Mouse (Mus musculus) spleen, adult 2 months (tissue): ENCODE data around the gene Pafah1b2. TPM values are rescaled to one million over a fixed set of nuclear protein-coding genes. Genes with fewer than 3 reads are reported as not detected.

ENCODE experiments used
- DNase-seq, 2 experiments: peaks; one replicate each; pipeline versions ENCODE4 v3.0.0 to v3.0.0-alpha.2; 2012 to 2021; ENCODE audit warnings: low spot score in 2 of 2, low read depth in 1 of 2
- H3K27ac ChIP-seq: fragments of 200-500 bp; 2 replicates; pipeline ENCODE4 v1.5.1; 2012; ENCODE audit warnings: low read length, inconsistent platforms; ENCODE audit not compliant: insufficient read depth
- H3K27me3 ChIP-seq: fragments of 200-500 bp; 2 replicates; pipeline ENCODE4 v1.6.1; 2012; ENCODE audit warnings: mild to moderate bottlenecking, moderate library complexity, low read length, inconsistent platforms; ENCODE audit not compliant: control insufficient read depth, insufficient read depth
- H3K36me3 ChIP-seq: fragments of 200-500 bp; 2 replicates; pipeline ENCODE4 v1.6.1; 2012; ENCODE audit warnings: mild to moderate bottlenecking, low read length, inconsistent platforms; ENCODE audit not compliant: control insufficient read depth, insufficient read depth
- H3K4me1 ChIP-seq: fragments of 200-500 bp; 2 replicates; pipeline ENCODE4 v1.6.1; 2011; ENCODE audit warnings: inconsistent platforms; ENCODE audit not compliant: control insufficient read depth, insufficient read depth, insufficient read length
- H3K4me3 ChIP-seq: fragments of 200-500 bp; 2 replicates; pipeline ENCODE4 v1.5.1; 2011; ENCODE audit warnings: mild to moderate bottlenecking, inconsistent platforms; ENCODE audit not compliant: insufficient read depth, insufficient read length; ENCODE audit errors: extremely low read depth
- CTCF ChIP-seq: fragments of 200-500 bp; IDR thresholded peaks from 2 replicates; pipeline ENCODE4 v1.5.1; 2011; ENCODE audit warnings: mild to moderate bottlenecking, inconsistent platforms; ENCODE audit not compliant: insufficient read depth, insufficient read length, insufficient replicate concordance; ENCODE audit errors: extremely low read depth
- POLR2A ChIP-seq: fragments of 200-500 bp; IDR thresholded peaks from 2 replicates; pipeline ENCODE4 v1.6.1; 2011; ENCODE audit warnings: low read depth, low read length, inconsistent platforms
- WGBS: fragments of 180-500 bp; shearing (Covaris S2); methylation state at CpG from one replicate; pipeline ENCODE4 v1.1.7; 2018; 5-methylcytosine and 5-hydroxymethylcytosine counted together
- polyA plus RNA-seq: library from polyadenylated mRNA; depleted of rRNA; stranded (reverse); fragments of >200 nt; gene quantifications from 2 replicates; pipeline ENCODE4 v1.2.3, GENCODE M21; 2012

The Pafah1b2 gene
- polyA plus RNA-seq, 1 experiment = 12.1 TPM

GRCm38 (mm10) chr9:45983676-45984408 lies 28.6 kb downstream of the Pafah1b2 start:
- no peaks in the 10 kb centered on the region for H3K36me3 ChIP-seq
- TF ChIP-seq POLR2A (no peak), CTCF (no peak)
- DNase-seq = no peak
- H3K4me3 ChIP-seq = peak overlapping the region; percentile 86
- H3K27me3 ChIP-seq = no peaks in the 10 kb centered on the region
- no peak overlapping the region for H3K27ac ChIP-seq
- peaks cover 9% of the 10 kb centered on the region; the same call in 1 of the 2 replicates for H3K4me1 ChIP-seq
- 3% methylated on average over 23 of the region's 23 CpGs for WGBS

DNA sequence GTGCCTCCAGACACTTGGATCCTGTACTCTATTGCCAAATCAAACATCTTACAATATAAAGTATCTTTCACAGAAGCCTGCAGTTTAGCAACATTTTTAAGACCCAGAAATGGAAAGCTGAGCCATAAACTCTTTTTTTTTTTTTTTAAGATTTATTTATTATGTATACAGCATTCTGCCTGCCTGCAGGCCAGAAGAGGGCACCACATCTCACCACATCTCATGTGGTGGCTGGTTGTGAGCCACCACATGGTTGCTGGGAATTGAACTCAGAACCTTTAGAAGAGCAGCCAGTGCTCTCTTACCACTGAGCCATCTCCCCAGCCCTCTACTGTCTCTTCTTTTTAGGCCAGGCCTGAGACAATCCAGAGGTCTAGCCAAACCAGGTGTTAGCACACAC lies 31.2 kb downstream of the Pafah1b2 start:
- H3K36me3 ChIP-seq = no peaks in the 10 kb centered on the region
- H3K27me3 ChIP-seq = no peaks in the 10 kb centered on the region
- no peak overlapping the region for H3K4me3 ChIP-seq
- no peak overlapping the region for H3K27ac ChIP-seq
- peaks cover 9% of the 10 kb centered on the region; the same call in 1 of the 2 replicates for H3K4me1 ChIP-seq
- no peak for TF ChIP-seq CTCF
- TF ChIP-seq POLR2A = no peak
- DNase-seq = no peak

- Histone ChIP-seq H3K4me1 (peaks cover 9% of the 10 kb centered on the region; the same call in 1 of the 2 replicates), H3K27me3 (no peaks in the 10 kb centered on the region)
- WGBS = 91% methylated on average over 1 of the region's 1 CpGs
Observed at GRCm38 (mm10) chr9:45980611-45981010, 31.9 kb downstream of the Pafah1b2 start.

DNA sequence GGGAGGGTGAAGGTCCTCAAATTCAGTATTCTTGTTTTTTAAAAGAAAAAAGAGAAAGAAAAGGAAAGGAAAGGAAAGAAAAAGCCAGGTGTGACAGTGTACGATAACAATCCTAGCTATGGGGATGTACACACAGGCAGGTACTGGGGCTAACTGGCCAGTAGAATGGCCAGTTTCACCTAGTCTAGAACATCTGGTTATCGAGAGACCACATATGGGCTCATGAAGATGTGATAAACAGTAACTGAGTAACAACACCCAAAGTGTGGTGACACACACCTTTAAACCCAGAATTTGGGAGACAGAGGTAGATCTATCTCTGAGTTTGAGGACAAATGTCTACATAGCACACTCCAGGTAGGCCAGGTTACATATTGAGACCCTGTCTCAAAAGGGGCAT lies 32.7 kb downstream of the Pafah1b2 start:
- 91% methylated on average over 2 of the region's 2 CpGs for WGBS
- H3K27ac ChIP-seq = no peak overlapping the region
- peaks cover 6% of the 10 kb centered on the region for H3K36me3 ChIP-seq
- peaks cover 8% of the 10 kb centered on the region; the same call in 1 of the 2 replicates for H3K4me1 ChIP-seq
- no peak for TF ChIP-seq POLR2A
- TF ChIP-seq CTCF = no peak
- DNase-seq = no peak
- no peaks in the 10 kb centered on the region for H3K27me3 ChIP-seq
- no peak overlapping the region for H3K4me3 ChIP-seq

More at GRCm38 (mm10) chr9:45980611-45981010, 31.9 kb downstream of the Pafah1b2 start:
- Histone ChIP-seq H3K36me3 (peaks cover 3% of the 10 kb centered on the region), H3K27ac (no peak overlapping the region), H3K4me3 (no peak overlapping the region)
- DNase-seq = no peak
- TF ChIP-seq POLR2A (no peak), CTCF (no peak)

DNA sequence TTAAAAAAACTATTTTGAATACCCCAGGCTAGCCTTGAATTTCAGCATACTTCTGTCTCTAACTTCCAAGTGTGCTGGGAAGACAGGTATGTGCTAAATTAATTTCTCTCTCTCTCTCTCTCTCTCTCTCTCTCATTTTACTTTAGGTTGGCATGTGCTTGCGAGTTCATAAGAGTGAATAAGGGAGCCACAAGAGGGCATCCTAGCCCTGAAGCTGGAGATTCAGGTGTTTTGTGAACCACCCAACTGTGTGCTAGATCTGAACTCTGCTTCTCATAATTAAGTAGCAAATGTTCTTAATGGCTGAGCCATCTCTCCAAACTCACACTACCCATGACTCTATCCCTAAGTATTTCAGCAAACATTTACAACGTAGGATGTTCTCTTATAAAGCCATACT lies 35.6 kb downstream of the Pafah1b2 start:
- peaks cover 14% of the 10 kb centered on the region for H3K36me3 ChIP-seq
- H3K27me3 ChIP-seq = no peaks in the 10 kb centered on the region
- H3K4me1 ChIP-seq = no peaks in the 10 kb centered on the region
- no peak for TF ChIP-seq CTCF
- no peak for TF ChIP-seq POLR2A
- WGBS = 83% methylated on average over 2 of the region's 2 CpGs
- peak in 1 of 2 experiments; percentile 18 for DNase-seq
- no peak overlapping the region for H3K27ac ChIP-seq
- no peak overlapping the region for H3K4me3 ChIP-seq

DNA sequence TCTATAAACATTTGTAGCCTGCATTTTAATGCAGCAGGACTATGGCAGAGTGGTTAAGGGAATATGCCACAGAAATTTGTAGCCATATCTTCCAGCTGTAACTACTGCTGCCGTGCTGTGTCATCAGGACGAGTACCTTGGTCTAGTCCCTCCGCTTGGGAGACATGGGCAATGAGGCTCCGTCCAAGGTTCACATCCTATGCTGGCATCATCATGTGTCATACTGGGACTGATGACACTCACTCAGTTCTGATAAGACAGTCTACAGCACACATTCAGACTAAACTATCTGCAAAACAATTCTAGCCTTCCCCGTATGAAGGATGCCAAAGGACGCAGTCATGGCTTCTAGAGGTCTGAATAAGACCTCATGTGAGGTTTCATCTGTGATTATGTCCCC lies 48.9 kb downstream of the Pafah1b2 start:
- Histone ChIP-seq H3K4me1 (peaks cover 2% of the 10 kb centered on the region; the same call in 1 of the 2 replicates), H3K27me3 (no peaks in the 10 kb centered on the region), H3K36me3 (peaks cover 13% of the 10 kb centered on the region), H3K4me3 (no peak overlapping the region), H3K27ac (no peak overlapping the region)
- 93% methylated on average over 6 of the region's 6 CpGs for WGBS
- no peak for TF ChIP-seq CTCF
- TF ChIP-seq POLR2A = no peak
- no peak for DNase-seq

- Histone ChIP-seq H3K4me3 (no peak overlapping the region), H3K36me3 (peaks cover 6% of the 10 kb centered on the region), H3K27ac (no peak overlapping the region), H3K27me3 (no peaks in the 10 kb centered on the region), H3K4me1 (peaks cover 2% of the 10 kb centered on the region; the same call in 1 of the 2 replicates)
- DNase-seq = no peak
- 52% methylated on average over 2 of the region's 2 CpGs for WGBS
- TF ChIP-seq CTCF (no peak), POLR2A (no peak)
Observed at GRCm38 (mm10) chr9:45961855-45962254, 50.6 kb downstream of the Pafah1b2 start.
